Mouse (Mus musculus): ENCODE measurements at regions not wholly inside any gene's neighbourhood (a gene's known extent, or its start where the extent isn't known, plus 50 kb on each side); places are given as distances from the start of the nearest gene placed in this dataset.

- TF ChIP-seq POLR2A (IDR thresholded peaks at IDR 0.05; ENCODE audit: low read depth, low read length) (no peak), CTCF (IDR thresholded peaks at IDR 0.05; ENCODE audit: extremely low read depth, insufficient read depth, insufficient read length, insufficient replicate concordance) (no peak)
Measured at GRCm38 (mm10) chr13:117425015-117425414, 177.1 kb upstream of the Hcn1 start.

Measured in spleen, adult 2 months (tissue).